Mouse (Mus musculus) liver, embryonic 13.5 days (tissue): ENCODE results near the gene Zfp663. TPM values are rescaled to one million over a fixed set of nuclear protein-coding genes. Genes with fewer than 3 reads are reported as not detected.

Source experiments
- ATAC-seq: fragments of 200-750 bp; cut with Nextera tagmentation; 2 replicates; pipeline ENCODE4 v1.8.0; 2017; ENCODE audit warnings: low read depth, mild to moderate bottlenecking, moderate number of reproducible peaks, moderate library complexity
- DNase-seq: peaks from one replicate; pipeline ENCODE4 v3.0.0; 2022
- H3K27ac ChIP-seq: fragments of 300-500 bp; sonication (generic); 2 replicates; pipeline ENCODE4 v1.5.1; 2015; ENCODE audit warnings: moderate library complexity, mild to moderate bottlenecking, inconsistent platforms
- H3K27me3 ChIP-seq: fragments of 300-500 bp; sonication (generic); 2 replicates; pipeline ENCODE4 v1.6.1; 2015; ENCODE audit warnings: mild to moderate bottlenecking, inconsistent platforms
- H3K36me3 ChIP-seq: fragments of 300-500 bp; sonication (generic); 2 replicates; pipeline ENCODE4 v1.6.1; 2015; ENCODE audit warnings: mild to moderate bottlenecking, inconsistent platforms
- H3K4me1 ChIP-seq: fragments of 300-500 bp; sonication (generic); replicated peaks from 2 replicates; pipeline ENCODE4 v1.6.1; 2015; ENCODE audit warnings: inconsistent platforms
- H3K4me2 ChIP-seq: fragments of 300-500 bp; sonication (generic); 2 replicates; pipeline ENCODE4 v1.6.1; 2015; ENCODE audit warnings: inconsistent platforms, mild to moderate bottlenecking, moderate library complexity
- H3K4me3 ChIP-seq: fragments of 300-500 bp; sonication (generic); replicated peaks from 2 replicates; pipeline ENCODE4 v1.5.1; 2015; ENCODE audit warnings: mild to moderate bottlenecking, inconsistent platforms
- H3K9ac ChIP-seq: fragments of 300-500 bp; sonication (generic); 2 replicates; pipeline ENCODE4 v1.6.1; 2015; ENCODE audit warnings: mild to moderate bottlenecking, inconsistent platforms
- H3K9me3 ChIP-seq: fragments of 300-500 bp; sonication (generic); replicated peaks from 2 replicates; pipeline ENCODE4 v1.6.1; 2016; ENCODE audit warnings: inconsistent platforms
- WGBS: fragments of 180-500 bp; shearing (Covaris S2); methylation state at CpG from one replicate; pipeline ENCODE4 v1.1.7; 2015; ENCODE audit not compliant: insufficient replicate concordance; 5-methylcytosine and 5-hydroxymethylcytosine counted together
- polyA plus RNA-seq: library from polyadenylated mRNA; unstranded; fragments of >200 nt; fragmentation: Nextera tagmentation; extraction: Ambion mirVana; gene quantifications from 2 replicates; pipeline ENCODE4 v1.2.1, GENCODE M21; 2015

Zfp663 gene
- polyA plus RNA-seq, 1 experiment from 2014 or later, result 0.07 TPM

DNA sequence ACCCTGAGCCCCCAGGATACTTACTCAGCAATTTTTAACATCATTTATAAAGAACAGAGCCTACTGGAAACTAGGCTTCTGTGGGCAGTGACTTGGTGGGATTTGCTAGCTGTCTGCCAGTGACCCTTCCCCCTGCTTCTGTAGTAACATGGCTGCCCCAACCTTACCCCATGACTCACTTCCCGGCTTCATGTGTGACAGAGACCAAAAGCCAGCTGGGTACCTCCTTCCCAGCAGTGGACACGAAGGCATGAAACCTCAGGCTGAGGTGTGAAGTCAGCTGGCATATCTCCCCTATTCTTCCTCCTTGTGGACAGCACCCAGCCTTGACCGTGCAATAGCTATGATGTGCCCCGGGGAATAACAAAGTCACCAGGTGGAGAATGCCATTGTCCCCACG, 39.8 kb downstream of the Zfp663 start:
- Histone ChIP-seq H3K27ac (no peak overlapping the region), H3K27me3 (no peaks in the 10 kb centered on the region), H3K9me3 (no peaks in the 10 kb centered on the region), H3K4me1 (peaks cover 58% of the 10 kb centered on the region), H3K9ac (no peak overlapping the region), H3K36me3 (no peaks in the 10 kb centered on the region), H3K4me3 (no peak overlapping the region), H3K4me2 (no peak overlapping the region)
- DNase-seq (no peak), ATAC-seq (no peak)
- WGBS, result 45% methylated on average over 5 of the region's 5 CpGs

DNA sequence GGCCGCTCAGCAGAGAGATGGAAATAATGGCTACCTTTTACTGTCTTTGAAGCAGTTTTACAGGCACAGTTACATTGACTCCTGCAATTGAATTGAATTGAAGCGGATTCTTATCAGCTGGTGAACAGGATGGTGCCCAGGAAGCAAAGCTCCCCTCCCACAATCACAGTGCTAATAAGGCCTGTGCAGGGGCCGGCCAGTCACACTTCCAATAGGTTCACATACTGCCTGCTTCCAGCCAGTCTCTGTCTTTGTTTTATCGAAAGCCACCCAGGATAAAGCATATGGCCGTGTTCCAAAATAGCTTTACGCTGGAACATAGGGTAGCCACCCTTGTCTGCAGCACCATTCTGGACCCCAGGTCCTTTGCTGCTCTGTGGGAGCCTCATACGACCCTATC, 41.1 kb downstream of the Zfp663 start:
- H3K27ac ChIP-seq, result no peak overlapping the region
- H3K4me2 ChIP-seq, result peak overlapping the region; percentile 95
- peak overlapping the region; percentile 92 for H3K4me3 ChIP-seq
- ATAC-seq (no peak), DNase-seq (no peak)
- no peak overlapping the region for H3K9ac ChIP-seq
- no peaks in the 10 kb centered on the region for H3K9me3 ChIP-seq
- H3K36me3 ChIP-seq, result no peaks in the 10 kb centered on the region
- peaks cover 67% of the 10 kb centered on the region for H3K4me1 ChIP-seq
- WGBS, result 41% methylated on average over 7 of the region's 7 CpGs
- H3K27me3 ChIP-seq, result no peaks in the 10 kb centered on the region

DNA sequence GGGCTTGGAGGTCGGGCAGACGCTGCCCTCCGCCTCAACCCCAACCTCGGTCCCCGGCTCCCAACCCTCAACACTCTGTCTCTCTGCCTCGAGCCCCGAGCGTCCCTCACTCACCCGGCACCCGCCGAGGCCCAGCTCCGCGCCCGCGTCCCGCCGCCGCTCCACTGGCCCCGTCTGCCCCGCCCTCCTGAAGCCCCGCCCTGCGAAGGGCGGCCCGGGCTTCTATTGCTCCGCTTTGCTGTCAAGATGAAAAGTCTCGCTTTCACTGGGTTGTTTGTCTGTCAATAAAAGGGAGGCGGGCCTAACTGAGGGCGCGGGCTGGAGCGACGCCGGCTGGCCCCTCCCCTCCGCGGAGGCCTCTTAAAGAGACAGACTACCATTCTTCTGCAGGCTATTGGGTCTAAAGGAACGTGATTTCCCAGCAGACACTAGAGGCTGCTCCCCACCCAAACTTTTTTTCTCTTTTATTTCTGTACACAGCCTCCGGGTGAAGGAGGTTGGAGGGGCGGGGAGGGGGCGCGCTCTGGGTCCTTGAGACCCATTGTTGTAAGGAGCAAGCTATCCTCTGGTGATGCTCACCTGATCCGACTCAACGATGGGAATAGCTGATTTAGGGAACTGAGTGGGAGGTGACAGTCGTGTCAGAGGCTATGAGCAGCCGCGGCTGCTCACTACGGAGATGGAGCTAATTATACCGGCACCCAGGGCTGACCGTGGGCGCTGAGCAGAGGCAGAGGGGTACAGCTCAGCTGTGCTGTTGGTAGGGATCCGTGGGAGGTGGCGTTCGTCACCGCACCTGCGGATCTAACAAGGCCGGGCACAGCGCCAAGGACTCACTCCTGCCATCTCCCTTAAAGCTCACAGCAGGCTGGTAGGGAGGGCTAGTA, 42.0 kb downstream of the Zfp663 start, which contains the start of gene Elmo2:
Gene Elmo2, minus strand, starts transcription at position 176 of the 887 bp plus-strand sequence.
- WGBS, result 1% methylated on average over 53 of the region's 55 CpGs
- no peaks in the 10 kb centered on the region for H3K9me3 ChIP-seq
- H3K4me3 ChIP-seq, result peak within 1 kb of the TSS; percentile 92
- H3K4me2 ChIP-seq, result peak within 1 kb of the TSS; percentile 95
- H3K27me3 ChIP-seq, result no peaks in the 10 kb centered on the region
- H3K4me1 ChIP-seq, result peaks cover 75% of the 10 kb centered on the region
- DNase-seq (peak; percentile 96), ATAC-seq (peak; percentile 98)
- peak within 1 kb of the TSS; percentile 90 for H3K9ac ChIP-seq
- no peak within 1 kb of the TSS for H3K27ac ChIP-seq
- H3K36me3 ChIP-seq, result no peaks in the 10 kb centered on the region

DNA sequence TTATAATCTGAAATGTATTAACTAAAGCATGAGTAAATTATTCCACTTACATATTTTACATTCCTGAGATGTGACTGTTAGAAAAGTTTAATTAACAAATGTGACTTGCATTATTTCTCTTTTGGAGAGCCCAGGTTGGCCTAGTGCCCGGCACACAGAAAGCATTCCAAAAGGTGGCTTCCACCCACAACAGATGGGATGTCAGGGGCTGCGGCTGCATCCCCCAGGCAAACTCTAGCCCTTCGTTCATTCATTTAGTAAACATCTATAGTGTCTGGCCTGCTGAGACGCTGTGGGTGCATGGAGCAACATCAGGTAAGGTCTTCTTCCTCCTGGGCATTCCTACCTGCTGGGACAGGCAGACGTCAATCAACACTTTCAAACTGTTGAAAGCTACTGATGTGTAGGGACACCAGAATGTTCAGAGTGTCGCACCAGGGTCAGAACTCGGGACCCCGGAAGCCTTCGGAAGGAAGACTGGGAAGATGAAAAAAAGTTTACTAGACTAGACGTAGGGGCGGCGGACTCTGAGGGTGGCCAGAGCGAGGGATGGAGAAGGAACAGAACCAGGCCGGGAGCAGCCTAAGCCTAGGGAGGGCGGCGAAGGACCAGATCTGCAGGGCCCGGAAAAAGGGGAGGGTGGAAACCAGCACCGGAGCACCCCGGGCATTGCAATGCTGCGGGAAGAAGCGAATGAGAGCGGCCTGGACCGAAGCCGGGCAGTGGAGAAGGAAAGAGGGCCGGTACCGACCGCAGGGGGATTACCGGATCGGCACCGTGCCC, 42.8 kb downstream of the Zfp663 start:
- H3K4me2 ChIP-seq, result peak overlapping the region; percentile 95
- 4% methylated on average over 29 of the region's 30 CpGs for WGBS
- ATAC-seq (peak; percentile 20), DNase-seq (no peak)
- peak overlapping the region; percentile 90 for H3K9ac ChIP-seq
- H3K27me3 ChIP-seq, result no peaks in the 10 kb centered on the region
- no peaks in the 10 kb centered on the region for H3K9me3 ChIP-seq
- no peak overlapping the region for H3K27ac ChIP-seq
- peak overlapping the region; percentile 92 for H3K4me3 ChIP-seq
- H3K36me3 ChIP-seq, result no peaks in the 10 kb centered on the region
- peaks cover 83% of the 10 kb centered on the region for H3K4me1 ChIP-seq

DNA sequence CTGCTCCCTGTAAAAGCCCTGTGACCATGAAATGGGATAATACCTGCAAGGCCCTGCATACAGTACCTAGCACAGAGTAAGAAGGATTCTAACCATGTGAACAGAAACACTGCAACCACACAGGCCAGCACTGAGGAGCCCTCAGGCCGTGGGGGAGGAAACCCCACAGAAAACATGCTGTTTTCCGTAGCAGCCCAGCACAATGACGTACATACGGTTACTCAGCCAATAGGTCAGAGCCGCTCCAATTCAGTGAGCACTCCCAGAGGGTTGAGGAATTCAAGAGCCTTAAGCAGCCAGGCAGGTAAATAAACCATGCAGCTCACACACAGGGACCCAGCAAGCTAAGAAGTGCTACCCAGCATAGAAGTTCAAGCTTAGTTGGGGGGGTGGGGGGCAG, 44.6 kb downstream of the Zfp663 start:
- H3K4me1 ChIP-seq, result peaks cover 87% of the 10 kb centered on the region
- no peaks in the 10 kb centered on the region for H3K9me3 ChIP-seq
- DNase-seq (no peak), ATAC-seq (no peak)
- no peaks in the 10 kb centered on the region for H3K27me3 ChIP-seq
- no peak overlapping the region; the same call in 1 of the 2 replicates for H3K4me2 ChIP-seq
- no peak overlapping the region for H3K9ac ChIP-seq
- no peak overlapping the region for H3K4me3 ChIP-seq
- 67% methylated on average over 5 of the region's 5 CpGs for WGBS
- H3K36me3 ChIP-seq, result no peaks in the 10 kb centered on the region
- no peak overlapping the region for H3K27ac ChIP-seq

DNA sequence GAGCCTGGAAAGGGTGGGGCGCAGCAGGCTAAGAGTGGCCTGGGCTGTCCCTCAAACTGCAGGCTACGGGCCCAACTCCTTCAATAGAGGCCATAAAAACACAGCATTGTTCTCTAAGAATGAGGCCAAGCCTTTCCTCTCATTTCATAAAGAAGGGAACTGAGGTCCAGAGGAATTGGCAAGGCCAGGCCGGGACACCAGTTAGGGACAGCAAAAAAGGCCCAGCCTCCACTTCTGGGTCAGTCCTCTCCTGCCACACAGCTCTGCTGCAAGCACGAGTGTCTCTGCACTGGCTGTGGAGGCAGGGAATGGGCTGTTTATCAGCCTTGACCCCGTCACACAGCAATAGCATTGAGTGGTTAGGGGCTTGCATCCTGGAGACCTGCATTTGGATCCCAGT, 45.0 kb downstream of the Zfp663 start:
- ATAC-seq, result no peak
- H3K4me3 ChIP-seq, result no peak overlapping the region
- no peaks in the 10 kb centered on the region for H3K27me3 ChIP-seq
- H3K27ac ChIP-seq, result no peak overlapping the region
- peaks cover 87% of the 10 kb centered on the region for H3K4me1 ChIP-seq
- WGBS, result 62% methylated on average over 5 of the region's 5 CpGs
- H3K36me3 ChIP-seq, result no peaks in the 10 kb centered on the region
- DNase-seq, result no peak
- no peak overlapping the region; the same call in 1 of the 2 replicates for H3K4me2 ChIP-seq
- H3K9me3 ChIP-seq, result no peaks in the 10 kb centered on the region
- H3K9ac ChIP-seq, result no peak overlapping the region

DNA sequence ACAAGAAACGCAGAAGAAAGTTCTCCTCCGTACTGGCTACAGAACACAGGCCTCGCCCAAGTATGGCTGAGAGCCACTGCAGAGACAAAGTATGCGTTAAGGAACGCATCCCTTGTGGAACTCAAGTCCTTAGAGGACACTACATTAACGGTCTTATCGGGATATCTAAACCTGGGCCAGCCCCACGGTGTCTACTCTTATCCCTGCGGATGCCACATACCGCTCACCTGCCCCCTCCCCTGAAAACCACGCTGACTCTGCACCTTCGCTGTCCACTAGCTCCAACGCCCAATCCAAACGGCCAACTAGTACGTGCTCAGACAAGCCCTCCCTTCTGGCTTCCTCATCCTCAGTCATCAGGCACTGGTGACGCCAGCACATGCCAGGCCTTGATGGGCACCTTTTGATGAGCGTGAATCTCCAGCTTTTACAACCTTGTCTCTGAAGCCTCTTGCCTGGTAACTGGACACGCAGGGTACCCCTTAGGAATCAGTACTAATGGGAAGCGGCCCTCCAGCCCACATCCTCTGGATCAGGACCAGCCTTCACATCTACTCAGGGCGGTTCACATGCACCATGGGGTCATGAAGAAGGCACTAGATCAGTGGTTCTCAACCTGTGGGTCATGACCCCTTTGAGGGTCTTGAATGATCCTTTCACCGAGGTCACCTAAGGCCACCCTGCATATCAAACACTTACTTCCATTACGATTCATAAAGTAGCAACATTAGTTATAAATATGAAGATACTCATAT, 46.4 kb downstream of the Zfp663 start:
- H3K9me3 ChIP-seq, result no peaks in the 10 kb centered on the region
- no peaks in the 10 kb centered on the region for H3K27me3 ChIP-seq
- H3K36me3 ChIP-seq, result no peaks in the 10 kb centered on the region
- H3K4me2 ChIP-seq, result no peak overlapping the region
- peak overlapping the region; percentile 50; the same call in 1 of the 2 replicates for H3K27ac ChIP-seq
- 69% methylated on average over 22 of the region's 22 CpGs for WGBS
- no peak for DNase-seq
- no peak overlapping the region for H3K9ac ChIP-seq
- no peak overlapping the region for H3K4me3 ChIP-seq
- peaks cover 88% of the 10 kb centered on the region for H3K4me1 ChIP-seq
- ATAC-seq, result no peak

DNA sequence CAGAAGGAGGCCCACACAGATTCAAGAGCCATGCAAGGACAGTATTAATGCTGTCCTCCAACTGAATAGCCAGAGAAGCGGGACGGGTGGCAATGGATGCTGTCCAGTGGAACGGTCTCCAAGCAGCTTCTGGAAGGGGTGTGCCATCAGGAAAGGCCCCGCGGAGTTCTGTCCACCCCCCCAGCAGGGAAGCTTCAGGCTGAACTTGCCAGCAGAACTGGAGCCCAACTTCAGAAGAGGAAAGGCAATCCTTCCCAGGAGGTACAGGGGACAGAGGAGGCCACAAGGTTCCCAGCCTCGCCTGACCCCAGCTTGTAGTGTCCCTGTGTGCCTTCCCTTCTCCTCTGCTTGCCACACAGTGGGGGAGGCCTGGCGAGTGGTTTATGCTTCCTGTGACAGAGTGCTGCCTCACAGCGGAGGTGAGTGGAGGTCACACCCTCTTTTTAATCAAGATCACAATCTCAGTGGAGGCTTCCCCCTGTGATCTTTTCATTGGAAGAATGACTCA, 47.1 kb downstream of the Zfp663 start:
- no peaks in the 10 kb centered on the region for H3K9me3 ChIP-seq
- no peak overlapping the region for H3K4me3 ChIP-seq
- ATAC-seq (no peak), DNase-seq (no peak)
- peak overlapping the region; percentile 22; the same call in 1 of the 2 replicates for H3K4me2 ChIP-seq
- 47% methylated on average over 8 of the region's 8 CpGs for WGBS
- peaks cover 90% of the 10 kb centered on the region for H3K4me1 ChIP-seq
- no peaks in the 10 kb centered on the region for H3K36me3 ChIP-seq
- H3K27ac ChIP-seq, result peak overlapping the region; percentile 50
- no peaks in the 10 kb centered on the region for H3K27me3 ChIP-seq
- H3K9ac ChIP-seq, result no peak overlapping the region

DNA sequence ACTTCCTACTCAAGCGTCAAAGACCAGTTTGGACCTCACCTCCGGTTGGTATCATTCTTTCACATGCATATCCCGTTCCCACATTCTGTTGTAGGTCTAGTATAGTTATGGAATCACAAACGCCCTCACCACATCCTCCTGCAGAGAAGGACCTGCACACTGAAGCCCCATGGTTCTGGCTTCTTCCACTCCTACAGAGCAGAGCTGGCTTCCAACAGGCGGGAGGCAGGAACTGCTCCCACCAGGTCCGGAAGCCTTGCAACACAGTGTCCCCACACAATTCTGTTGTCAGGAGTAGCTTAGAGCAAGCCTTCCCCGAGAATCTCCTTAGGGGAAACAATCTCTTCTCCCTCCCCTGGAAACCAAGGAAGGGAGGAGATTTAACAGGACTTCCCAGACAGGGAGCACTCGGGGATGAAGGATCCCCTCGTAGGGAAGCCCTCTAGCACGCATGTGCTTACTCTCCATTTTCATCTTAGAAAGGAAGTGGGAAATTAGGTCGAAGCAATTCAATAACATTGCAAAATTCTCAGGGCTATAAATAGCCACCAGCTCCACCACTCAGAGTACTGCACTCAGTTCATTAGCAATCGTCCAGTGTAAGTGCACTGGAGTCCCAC, 47.9 kb downstream of the Zfp663 start:
- Histone ChIP-seq H3K4me1 (peaks cover 94% of the 10 kb centered on the region), H3K9ac (no peak overlapping the region), H3K4me2 (peak overlapping the region; percentile 22; the same call in 1 of the 2 replicates), H3K9me3 (no peaks in the 10 kb centered on the region), H3K27me3 (no peaks in the 10 kb centered on the region), H3K4me3 (no peak overlapping the region), H3K36me3 (peaks cover 5% of the 10 kb centered on the region), H3K27ac (peak overlapping the region; percentile 3; the same call in 1 of the 2 replicates)
- DNase-seq, result no peak
- 27% methylated on average over 12 of the region's 12 CpGs for WGBS
- no peak for ATAC-seq

DNA sequence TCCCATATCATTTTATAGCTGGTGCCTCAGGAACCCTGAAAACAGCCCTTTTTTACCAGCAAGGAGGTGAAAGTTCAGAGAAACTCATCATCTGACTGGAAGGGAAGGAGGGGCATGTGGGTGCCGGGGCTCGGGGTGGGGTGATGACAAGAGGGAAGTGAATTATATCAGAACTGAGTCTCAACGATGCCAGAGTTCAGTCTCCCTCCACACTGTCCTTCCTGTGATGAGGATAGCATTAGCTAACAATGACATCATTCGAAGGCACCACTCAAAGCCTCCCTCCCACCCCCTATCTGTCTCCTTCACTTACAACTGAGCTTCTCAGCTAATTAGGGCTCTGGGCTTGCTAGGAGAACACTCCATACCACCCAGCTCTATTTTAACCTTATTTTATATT, 49.0 kb downstream of the Zfp663 start:
- H3K9me3 ChIP-seq, result no peaks in the 10 kb centered on the region
- H3K9ac ChIP-seq, result no peak overlapping the region
- no peak overlapping the region for H3K27ac ChIP-seq
- H3K4me2 ChIP-seq, result no peak overlapping the region
- ATAC-seq (no peak), DNase-seq (no peak)
- peaks cover 85% of the 10 kb centered on the region for H3K4me1 ChIP-seq
- H3K27me3 ChIP-seq, result no peaks in the 10 kb centered on the region
- H3K36me3 ChIP-seq, result peaks cover 16% of the 10 kb centered on the region
- WGBS, result 36% methylated on average over 4 of the region's 4 CpGs
- H3K4me3 ChIP-seq, result no peak overlapping the region
